Mouse (Mus musculus): Measurements from ENCODE around the gene Sh3gl3. TPM values are rescaled to one million over a fixed set of nuclear protein-coding genes. Genes with fewer than 3 reads are reported as not detected.
A peak's percentile ranks its signal among the peaks of the same experiment; 100 is the strongest.

Gene Sh3gl3
- polyA plus RNA-seq, 1 experiment from 2014 or later: 72.2 TPM

DNA sequence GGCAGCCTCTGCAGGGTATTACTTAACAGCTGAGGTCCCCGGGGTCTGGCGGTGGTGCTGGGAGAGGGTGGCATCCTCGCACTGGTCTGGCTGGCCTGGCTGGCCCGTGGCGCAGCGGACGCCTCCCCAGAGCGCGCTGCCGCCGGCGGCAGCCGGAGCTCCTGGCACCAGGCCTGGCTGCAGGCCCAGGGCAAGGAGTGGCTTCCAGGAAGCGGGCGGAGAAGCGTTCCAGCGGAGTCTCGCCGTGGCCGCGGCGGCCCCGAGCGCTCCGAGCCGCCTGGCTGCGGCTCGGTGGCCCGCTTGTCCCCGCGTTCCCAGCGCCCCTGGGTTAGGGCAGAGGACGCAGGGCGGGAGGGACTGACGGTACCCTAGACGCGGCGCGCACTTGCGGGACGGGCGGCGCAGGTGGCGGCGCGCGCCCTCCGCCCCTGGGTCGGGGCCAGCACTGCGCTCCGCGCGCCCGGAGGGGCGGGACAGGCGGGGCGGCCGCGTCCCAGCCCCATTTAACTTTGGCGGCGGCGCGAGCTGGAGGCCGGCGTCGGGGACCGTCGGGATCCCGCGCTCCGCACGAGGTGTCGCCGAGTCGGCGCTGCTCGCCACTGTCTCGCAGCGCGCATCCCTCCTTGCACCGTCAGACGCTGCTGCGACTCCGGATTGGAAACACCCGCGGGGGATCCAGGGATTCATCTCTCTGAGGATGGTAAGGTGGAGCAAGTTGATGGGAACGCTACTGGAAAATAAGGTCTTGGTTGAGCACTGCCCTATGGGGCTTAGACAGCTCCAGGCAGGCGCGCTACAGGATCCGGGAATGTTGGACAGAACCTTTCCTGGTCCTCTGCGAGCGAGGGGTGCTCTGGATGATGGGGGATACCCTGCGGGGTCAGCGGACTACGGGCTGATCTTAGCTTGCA lies 161.8 kb downstream of the Sh3gl3 start, which contains the start of gene Adamtsl3:
TSS of gene Adamtsl3 (plus strand) at position 484 of the 911 bp plus-strand sequence.
- DNase-seq (ENCODE audit: low spot score) (peak; percentile 43), ATAC-seq (ENCODE audit: low FRiP score) (peak; percentile 69)
- H3K9me3 ChIP-seq (ENCODE audit: control insufficient read depth, low read length): no peaks in the 10 kb centered on the region
- H3K4me1 ChIP-seq (replicated peaks; ENCODE audit: control insufficient read depth, insufficient read depth, low read length): peaks cover 12% of the 10 kb centered on the region; the same call in 1 of the 2 replicates
- peaks cover 50% of the 10 kb centered on the region for H3K27me3 ChIP-seq (ENCODE audit: control insufficient read depth, insufficient read depth, low read length)
- peak within 1 kb of the TSS; percentile 83 for H3K4me2 ChIP-seq (replicated peaks)
- H3K36me3 ChIP-seq (replicated peaks; ENCODE audit: control insufficient read depth, insufficient read depth): no peaks in the 10 kb centered on the region
- H3K27ac ChIP-seq: no peak within 1 kb of the TSS
- under 1% methylated on average over 74 of the region's 95 CpGs for WGBS
- peak within 1 kb of the TSS; percentile 45 for H3K9ac ChIP-seq
- H3K4me3 ChIP-seq (replicated peaks; ENCODE audit: low read length): peak within 1 kb of the TSS; percentile 47

DNA sequence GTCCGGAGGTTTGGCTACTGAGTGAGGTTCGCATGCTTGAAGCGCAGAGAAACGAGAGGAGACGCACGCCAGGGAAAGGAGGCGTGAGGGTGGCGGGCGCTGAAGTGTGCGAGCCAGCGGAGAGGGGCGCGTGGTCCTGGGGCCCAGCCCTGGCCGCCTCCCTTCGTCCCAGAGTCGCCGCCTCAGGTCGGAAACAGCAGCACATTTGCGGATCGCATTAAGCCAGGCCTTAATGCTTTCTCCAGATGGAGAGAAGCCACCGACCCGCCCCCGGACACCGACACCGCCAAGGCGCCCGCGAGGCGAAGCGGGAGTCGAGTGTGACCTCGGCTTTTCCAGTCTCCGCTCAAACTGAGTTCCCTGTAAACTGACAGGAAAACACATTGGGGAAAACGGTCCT lies 162.5 kb downstream of the Sh3gl3 start:
- Histone ChIP-seq H3K4me2 (replicated peaks) (peak overlapping the region; percentile 83), H3K27ac (no peak overlapping the region), H3K9me3 (ENCODE audit: control insufficient read depth, low read length) (no peaks in the 10 kb centered on the region), H3K4me1 (replicated peaks; ENCODE audit: control insufficient read depth, insufficient read depth, low read length) (peaks cover 12% of the 10 kb centered on the region; the same call in 1 of the 2 replicates), H3K4me3 (replicated peaks; ENCODE audit: low read length) (peak overlapping the region; percentile 47), H3K36me3 (replicated peaks; ENCODE audit: control insufficient read depth, insufficient read depth) (no peaks in the 10 kb centered on the region), H3K27me3 (ENCODE audit: control insufficient read depth, insufficient read depth, low read length) (peaks cover 50% of the 10 kb centered on the region), H3K9ac (peak overlapping the region; percentile 45)
- DNase-seq (ENCODE audit: low spot score): peak; percentile 43
- ATAC-seq (ENCODE audit: low FRiP score): no peak
- WGBS: 1% methylated on average over 34 of the region's 34 CpGs

GRCm38 (mm10) chr7:82338121-82338520 lies 164.5 kb downstream of the Sh3gl3 start:
- H3K4me2 ChIP-seq (replicated peaks): no peak overlapping the region
- no peak overlapping the region for H3K4me3 ChIP-seq (replicated peaks; ENCODE audit: low read length)
- 88% methylated on average over 9 of the region's 9 CpGs for WGBS

DNA sequence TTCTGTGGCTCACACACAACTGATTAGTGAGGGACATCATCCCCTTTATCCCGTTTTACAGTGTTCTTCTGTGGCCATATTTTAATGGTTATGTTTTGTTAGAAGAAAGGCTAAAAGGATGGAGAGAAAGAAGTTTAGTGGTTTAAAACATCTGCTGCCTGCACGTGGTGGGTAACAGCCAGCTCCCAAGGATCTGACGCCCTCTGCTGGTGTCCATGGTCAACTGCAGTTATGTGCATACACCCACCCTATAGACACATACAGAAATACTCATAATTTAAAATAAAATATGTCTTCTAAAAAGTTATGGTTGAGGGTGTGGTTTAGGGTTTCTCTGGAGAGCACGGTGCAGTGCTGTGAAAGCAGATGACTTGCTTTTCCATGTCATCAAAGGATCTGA lies 164.9 kb downstream of the Sh3gl3 start:
- Histone ChIP-seq H3K4me1 (replicated peaks; ENCODE audit: control insufficient read depth, insufficient read depth, low read length) (peaks cover 12% of the 10 kb centered on the region; the same call in 1 of the 2 replicates), H3K4me3 (replicated peaks; ENCODE audit: low read length) (no peak overlapping the region), H3K36me3 (replicated peaks; ENCODE audit: control insufficient read depth, insufficient read depth) (no peaks in the 10 kb centered on the region), H3K4me2 (replicated peaks) (no peak overlapping the region), H3K27ac (no peak overlapping the region), H3K27me3 (ENCODE audit: control insufficient read depth, insufficient read depth, low read length) (peaks cover 50% of the 10 kb centered on the region), H3K9me3 (ENCODE audit: control insufficient read depth, low read length) (no peaks in the 10 kb centered on the region), H3K9ac (no peak overlapping the region)
- no peak for DNase-seq (ENCODE audit: low spot score)
- ATAC-seq (ENCODE audit: low FRiP score): no peak
- WGBS: 77% methylated on average over 4 of the region's 4 CpGs

More at GRCm38 (mm10) chr7:82338121-82338520, 164.5 kb downstream of the Sh3gl3 start:
- peaks cover 50% of the 10 kb centered on the region for H3K27me3 ChIP-seq (ENCODE audit: control insufficient read depth, insufficient read depth, low read length)
- no peaks in the 10 kb centered on the region for H3K36me3 ChIP-seq (replicated peaks; ENCODE audit: control insufficient read depth, insufficient read depth)
- no peak overlapping the region for H3K27ac ChIP-seq
- H3K9me3 ChIP-seq (ENCODE audit: control insufficient read depth, low read length): no peaks in the 10 kb centered on the region
- H3K9ac ChIP-seq: no peak overlapping the region
- ATAC-seq (ENCODE audit: low FRiP score): no peak
- DNase-seq (ENCODE audit: low spot score): no peak
- H3K4me1 ChIP-seq (replicated peaks; ENCODE audit: control insufficient read depth, insufficient read depth, low read length): peaks cover 12% of the 10 kb centered on the region; the same call in 1 of the 2 replicates

DNA sequence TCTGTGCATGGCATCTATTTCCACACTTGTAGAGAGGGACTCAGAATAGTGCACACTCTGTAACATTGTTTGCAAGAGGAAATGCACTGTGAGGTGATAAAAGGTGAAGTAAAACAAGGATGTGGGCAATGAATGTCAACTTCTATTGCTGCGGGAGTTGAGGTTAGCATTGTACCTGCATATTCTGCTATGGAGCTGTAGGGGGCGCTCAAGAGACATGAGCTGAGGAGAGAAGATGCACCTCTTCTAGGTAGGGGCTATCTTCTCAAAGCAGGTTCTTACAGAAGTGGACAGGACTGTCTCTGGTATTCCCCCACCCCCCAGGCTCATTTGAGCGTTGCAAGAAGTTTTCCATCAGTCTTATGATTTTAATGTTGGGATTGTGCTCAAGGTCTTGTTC lies 165.6 kb downstream of the Sh3gl3 start:
- Histone ChIP-seq H3K27me3 (ENCODE audit: control insufficient read depth, insufficient read depth, low read length) (peaks cover 43% of the 10 kb centered on the region), H3K4me1 (replicated peaks; ENCODE audit: control insufficient read depth, insufficient read depth, low read length) (peaks cover 12% of the 10 kb centered on the region; the same call in 1 of the 2 replicates), H3K9me3 (ENCODE audit: control insufficient read depth, low read length) (no peaks in the 10 kb centered on the region), H3K27ac (no peak overlapping the region), H3K4me2 (replicated peaks) (no peak overlapping the region), H3K36me3 (replicated peaks; ENCODE audit: control insufficient read depth, insufficient read depth) (no peaks in the 10 kb centered on the region), H3K4me3 (replicated peaks; ENCODE audit: low read length) (no peak overlapping the region), H3K9ac (no peak overlapping the region)
- no peak for DNase-seq (ENCODE audit: low spot score)
- no peak for ATAC-seq (ENCODE audit: low FRiP score)
- WGBS: 58% methylated on average over 3 of the region's 3 CpGs

GRCm38 (mm10) chr7:82341476-82341875 lies 167.8 kb downstream of the Sh3gl3 start:
- Histone ChIP-seq H3K4me3 (replicated peaks; ENCODE audit: low read length) (no peak overlapping the region), H3K9me3 (ENCODE audit: control insufficient read depth, low read length) (no peaks in the 10 kb centered on the region), H3K36me3 (replicated peaks; ENCODE audit: control insufficient read depth, insufficient read depth) (no peaks in the 10 kb centered on the region), H3K27ac (no peak overlapping the region), H3K9ac (no peak overlapping the region), H3K27me3 (ENCODE audit: control insufficient read depth, insufficient read depth, low read length) (peaks cover 21% of the 10 kb centered on the region), H3K4me1 (replicated peaks; ENCODE audit: control insufficient read depth, insufficient read depth, low read length) (no peaks in the 10 kb centered on the region), H3K4me2 (replicated peaks) (no peak overlapping the region)
- DNase-seq (ENCODE audit: low spot score) (no peak), ATAC-seq (ENCODE audit: low FRiP score) (no peak)
- WGBS: 46% methylated on average over 8 of the region's 8 CpGs

GRCm38 (mm10) chr7:82346706-82347105 lies 173.1 kb downstream of the Sh3gl3 start:
- 91% methylated on average over 2 of the region's 2 CpGs for WGBS
- H3K27me3 ChIP-seq (ENCODE audit: control insufficient read depth, insufficient read depth, low read length): no peaks in the 10 kb centered on the region
- H3K27ac ChIP-seq: no peak overlapping the region

GRCm38 (mm10) chr7:82349796-82350195 lies 176.2 kb downstream of the Sh3gl3 start:
- Histone ChIP-seq H3K27ac (no peak overlapping the region), H3K36me3 (replicated peaks; ENCODE audit: control insufficient read depth, insufficient read depth) (no peaks in the 10 kb centered on the region), H3K9me3 (ENCODE audit: control insufficient read depth, low read length) (no peaks in the 10 kb centered on the region), H3K9ac (no peak overlapping the region), H3K4me3 (replicated peaks; ENCODE audit: low read length) (no peak overlapping the region), H3K27me3 (ENCODE audit: control insufficient read depth, insufficient read depth, low read length) (no peaks in the 10 kb centered on the region), H3K4me2 (replicated peaks) (no peak overlapping the region), H3K4me1 (replicated peaks; ENCODE audit: control insufficient read depth, insufficient read depth, low read length) (no peaks in the 10 kb centered on the region)
- ATAC-seq (ENCODE audit: low FRiP score): no peak
- DNase-seq (ENCODE audit: low spot score): no peak
- 77% methylated on average over 7 of the region's 7 CpGs for WGBS

More at GRCm38 (mm10) chr7:82346706-82347105, 173.1 kb downstream of the Sh3gl3 start:
- Histone ChIP-seq H3K4me3 (replicated peaks; ENCODE audit: low read length) (no peak overlapping the region), H3K4me2 (replicated peaks) (no peak overlapping the region), H3K9ac (no peak overlapping the region), H3K36me3 (replicated peaks; ENCODE audit: control insufficient read depth, insufficient read depth) (no peaks in the 10 kb centered on the region), H3K9me3 (ENCODE audit: control insufficient read depth, low read length) (no peaks in the 10 kb centered on the region), H3K4me1 (replicated peaks; ENCODE audit: control insufficient read depth, insufficient read depth, low read length) (no peaks in the 10 kb centered on the region)
- ATAC-seq (ENCODE audit: low FRiP score) (no peak), DNase-seq (ENCODE audit: low spot score) (no peak)

DNA sequence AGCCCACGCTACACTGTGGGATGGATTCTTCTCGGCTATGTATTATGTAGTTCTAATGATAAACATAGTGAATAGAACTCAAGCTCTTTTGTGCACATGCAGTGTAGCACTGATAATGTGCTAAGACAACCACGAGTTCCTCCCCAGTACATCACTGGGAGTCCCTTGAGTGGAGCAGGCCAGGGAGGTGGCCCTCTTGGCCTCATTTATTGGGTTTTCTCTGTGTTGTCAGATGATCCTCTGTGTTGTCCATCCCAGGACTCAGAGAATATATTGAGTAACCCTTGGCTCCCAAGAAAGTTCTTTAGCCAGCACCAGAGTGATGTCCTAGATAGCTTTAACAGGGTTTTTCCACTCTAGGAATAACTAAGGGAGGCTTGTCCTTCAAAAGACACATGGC lies 176.8 kb downstream of the Sh3gl3 start:
- no peak overlapping the region for H3K4me2 ChIP-seq (replicated peaks)
- no peak overlapping the region for H3K4me3 ChIP-seq (replicated peaks; ENCODE audit: low read length)
- H3K27me3 ChIP-seq (ENCODE audit: control insufficient read depth, insufficient read depth, low read length): no peaks in the 10 kb centered on the region
- DNase-seq (ENCODE audit: low spot score): no peak
- WGBS: 71% methylated on average over 3 of the region's 3 CpGs
- no peaks in the 10 kb centered on the region for H3K36me3 ChIP-seq (replicated peaks; ENCODE audit: control insufficient read depth, insufficient read depth)
- H3K27ac ChIP-seq: no peak overlapping the region
- no peaks in the 10 kb centered on the region for H3K9me3 ChIP-seq (ENCODE audit: control insufficient read depth, low read length)
- ATAC-seq (ENCODE audit: low FRiP score): no peak
- no peak overlapping the region for H3K9ac ChIP-seq
- H3K4me1 ChIP-seq (replicated peaks; ENCODE audit: control insufficient read depth, insufficient read depth, low read length): no peaks in the 10 kb centered on the region
